Mouse (Mus musculus) urinary bladder, adult 2 months (tissue): Measurements from ENCODE around the gene Hist1h2bb. TPM values are rescaled to one million over a fixed set of nuclear protein-coding genes. Genes with fewer than 3 reads are reported as not detected.
"Not testable (repeated sequence)": the region's sequence is repeated elsewhere in the genome, so short reads cannot be mapped to it uniquely, and the experiment has no call there.

Experiments
- DNase-seq: peaks from one replicate; pipeline ENCODE4 v3.0.0; 2022; ENCODE audit warnings: low spot score
- polyA plus RNA-seq: library from polyadenylated mRNA; depleted of rRNA; stranded (reverse); fragments of >200 nt; gene quantifications from 2 replicates; pipeline ENCODE4 v1.2.3, GENCODE M21; 2012; rRNA removed

The Hist1h2bb gene
- polyA plus RNA-seq, 1 experiment, result 0.43 TPM

DNA sequence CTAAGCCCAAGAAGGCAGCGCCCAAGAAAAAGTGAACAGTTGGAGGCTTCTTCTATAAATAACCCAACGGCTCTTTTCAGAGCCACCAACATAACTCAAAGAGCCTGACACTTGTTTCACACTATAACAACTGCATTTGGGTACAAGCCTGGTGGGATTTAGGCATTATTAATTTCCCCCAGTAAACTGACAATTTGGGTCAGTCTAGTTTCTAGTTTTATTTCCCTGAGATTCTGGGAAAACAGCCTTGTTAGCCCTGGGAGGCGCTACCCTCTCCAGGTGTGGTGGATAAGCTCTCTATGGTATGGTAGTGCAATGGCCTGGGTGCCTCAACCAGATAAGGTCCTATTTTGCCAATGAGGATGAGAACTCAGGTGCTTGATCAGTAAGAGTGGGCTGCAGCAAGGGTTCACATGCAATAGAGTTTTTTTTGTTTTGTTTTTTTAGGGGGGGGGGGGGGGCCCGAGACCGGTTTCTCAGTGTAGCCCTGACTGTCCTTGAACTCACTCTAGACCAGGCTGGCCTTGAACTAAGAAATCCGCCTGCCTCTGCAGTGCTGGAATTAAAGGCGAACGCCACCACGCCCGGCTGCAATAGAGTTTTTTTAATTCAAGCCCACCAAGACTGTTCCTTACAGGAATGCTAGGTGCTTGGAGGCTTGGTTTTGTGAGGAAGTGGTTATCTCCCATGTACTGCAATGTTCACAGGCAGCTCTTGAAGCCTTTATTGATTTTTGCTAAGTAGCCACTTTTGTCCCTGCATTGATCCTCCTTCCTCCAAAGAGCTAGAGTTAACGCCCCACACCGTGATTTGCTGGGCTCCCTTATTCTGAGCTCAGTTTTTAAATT is 18.0 kb downstream of the Hist1h2bb start:
- no peak for DNase-seq

DNA sequence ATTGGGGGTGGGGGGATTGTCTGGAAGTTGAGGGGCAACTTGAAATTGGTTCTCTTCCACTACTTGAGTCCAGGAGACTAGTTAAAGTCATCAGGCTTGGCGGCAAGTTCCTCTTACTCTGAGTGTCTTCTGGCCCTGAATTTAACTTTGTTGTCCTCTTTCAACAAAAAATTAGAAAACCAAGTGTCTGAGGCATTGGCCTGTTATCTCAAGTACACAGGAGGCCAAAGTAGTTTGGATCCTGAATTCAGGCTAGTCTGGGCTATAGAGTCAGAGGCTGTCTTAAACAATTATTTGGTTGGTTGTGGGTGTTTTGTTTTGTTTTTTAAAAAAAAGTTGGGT is 18.6 kb downstream of the Hist1h2bb start:
- DNase-seq, result no peak

DNA sequence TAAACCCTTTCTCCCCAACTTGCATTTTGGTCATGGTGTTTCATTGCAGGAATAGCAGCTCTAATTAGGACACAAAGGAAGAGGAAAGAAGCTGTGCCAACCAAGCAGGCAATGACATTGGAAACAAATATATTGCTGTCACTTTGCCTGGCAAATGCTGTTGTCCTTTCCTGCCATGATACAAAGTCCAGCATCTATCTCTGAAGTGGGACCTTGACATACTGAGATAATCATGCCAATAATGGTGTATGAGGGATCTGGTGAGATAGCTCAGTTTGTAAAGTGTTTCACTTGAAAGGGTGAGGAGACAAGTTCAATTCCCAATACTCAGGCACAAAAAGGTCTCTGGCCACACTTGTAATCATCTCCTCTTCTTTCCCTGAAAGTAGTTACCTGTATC is 20.2 kb downstream of the Hist1h2bb start:
- no peak for DNase-seq

DNA sequence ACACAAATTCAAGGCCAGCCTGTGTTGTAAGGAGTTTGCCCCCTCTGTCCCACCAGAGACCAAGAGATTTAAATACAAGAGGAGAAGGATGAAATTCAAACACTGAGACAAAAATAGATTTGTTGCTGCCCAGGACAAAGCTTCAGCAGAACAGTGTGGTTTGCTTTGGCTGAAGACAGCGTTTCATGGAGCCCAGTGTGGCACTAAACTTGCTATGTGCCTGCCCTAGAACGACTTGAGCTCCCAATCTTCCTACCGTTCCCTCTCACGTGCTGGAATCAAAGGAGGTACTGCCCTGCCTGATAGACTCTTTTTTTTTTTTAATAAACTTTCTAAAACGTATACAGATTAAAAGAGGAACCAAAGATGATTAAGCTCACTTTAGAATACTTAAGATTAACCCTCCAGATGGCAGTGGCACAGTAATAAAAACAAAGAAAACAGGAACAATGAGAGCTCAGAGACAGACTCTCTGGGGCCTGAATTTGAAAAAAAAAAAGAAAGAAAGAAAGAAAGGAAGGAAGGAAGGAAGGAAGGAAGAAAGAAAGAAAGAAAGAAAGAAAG is 22.4 kb downstream of the Hist1h2bb start:
- DNase-seq, result no peak

DNA sequence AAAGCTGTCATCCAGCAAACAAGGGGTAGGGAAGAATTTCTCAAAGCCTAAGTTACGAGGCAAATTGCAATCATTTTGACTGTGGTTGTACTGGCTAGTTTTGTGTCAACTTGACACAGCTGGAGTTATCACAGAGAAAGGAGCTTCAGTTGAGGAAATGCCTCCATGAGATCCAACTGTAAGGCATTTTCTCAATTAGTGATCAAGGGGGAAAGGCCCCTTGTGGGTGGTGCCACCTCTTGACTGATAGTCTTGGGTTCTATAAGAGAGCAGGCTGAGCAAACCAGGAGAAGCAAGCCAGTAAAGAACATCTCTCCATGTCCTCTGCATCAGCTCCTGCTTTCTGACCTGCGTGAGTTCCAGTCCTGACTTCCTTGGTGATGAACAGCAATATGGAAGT is 23.1 kb downstream of the Hist1h2bb start, which contains the start of gene Trim38:
Trim38 (plus strand) TSS at position 301 of the 400 bp plus-strand sequence.
- not testable (repeated sequence) for DNase-seq

DNA sequence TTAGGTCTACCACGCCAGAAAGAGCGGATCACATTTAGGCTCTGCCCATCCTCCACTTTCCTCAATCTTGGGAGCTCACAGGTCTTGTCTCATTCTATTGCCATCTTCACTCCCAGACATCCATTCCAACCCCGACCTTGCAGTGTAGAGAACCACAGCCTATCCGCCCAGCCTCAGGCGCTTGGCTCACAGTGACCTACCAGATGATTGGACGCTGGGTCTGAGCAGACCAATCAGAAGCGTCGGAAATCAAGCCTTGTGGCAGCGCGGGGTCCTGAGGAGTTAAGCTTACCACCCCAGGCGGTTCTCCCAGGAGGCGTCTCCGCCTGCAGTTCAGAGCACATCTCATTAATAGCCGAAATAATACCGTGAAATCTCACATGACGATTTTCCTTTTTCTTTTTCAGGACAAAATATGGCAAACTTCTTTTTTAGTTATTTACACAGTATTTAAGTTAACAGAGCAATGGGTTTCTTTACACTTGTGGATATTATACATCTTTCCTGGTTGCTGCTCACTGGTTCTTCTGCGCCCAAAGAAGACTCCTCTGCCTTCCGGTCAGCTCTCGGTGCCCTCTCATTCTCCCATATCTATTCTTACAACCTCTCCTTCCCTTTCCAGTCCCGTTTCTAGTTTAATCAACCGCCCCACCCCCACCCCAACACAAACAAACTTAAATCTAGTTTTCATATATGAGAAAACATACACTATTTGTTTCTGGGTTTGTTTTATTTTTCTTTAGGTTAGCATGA is 26.2 kb downstream of the Hist1h2bb start:
- no peak for DNase-seq

DNA sequence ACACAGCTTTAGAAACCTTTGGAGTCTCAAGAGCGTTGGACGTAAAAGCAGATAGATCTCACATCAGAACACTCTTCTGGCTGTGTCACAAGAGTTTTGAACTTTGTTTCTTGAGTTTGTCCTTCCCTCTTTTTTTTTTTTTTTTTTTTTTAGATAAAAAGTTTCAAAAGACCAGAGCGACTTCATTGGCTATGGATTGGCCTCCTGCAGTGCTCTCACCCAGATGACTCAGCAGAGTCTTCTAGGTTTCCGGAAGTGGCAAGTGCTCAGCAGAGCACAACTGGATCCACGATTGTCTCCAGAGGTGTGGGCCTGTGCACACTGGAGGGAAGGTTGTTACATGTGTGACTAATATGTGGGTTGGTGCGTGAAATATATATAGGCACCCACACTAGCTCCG is 31.8 kb downstream of the Hist1h2bb start:
- DNase-seq, result no peak

DNA sequence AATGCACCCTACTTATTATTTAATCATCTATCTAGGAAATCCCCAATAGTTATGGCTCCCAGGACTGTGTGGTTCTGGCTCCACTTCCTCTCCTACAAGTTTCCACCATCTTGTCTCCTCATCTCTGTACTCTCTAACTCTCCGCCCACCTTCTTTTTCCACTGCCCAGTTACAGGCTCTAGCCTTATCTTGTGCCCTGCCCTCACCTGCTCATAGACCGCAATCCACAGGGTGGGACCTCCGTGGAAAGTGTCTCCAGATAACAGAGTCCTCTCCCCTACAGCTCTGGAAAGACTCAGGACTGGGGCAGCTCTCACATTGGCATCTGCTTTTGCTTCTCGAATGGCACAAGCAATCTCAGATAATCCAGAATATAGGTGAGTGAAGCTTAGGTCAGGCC is 32.5 kb downstream of the Hist1h2bb start:
- no peak for DNase-seq

DNA sequence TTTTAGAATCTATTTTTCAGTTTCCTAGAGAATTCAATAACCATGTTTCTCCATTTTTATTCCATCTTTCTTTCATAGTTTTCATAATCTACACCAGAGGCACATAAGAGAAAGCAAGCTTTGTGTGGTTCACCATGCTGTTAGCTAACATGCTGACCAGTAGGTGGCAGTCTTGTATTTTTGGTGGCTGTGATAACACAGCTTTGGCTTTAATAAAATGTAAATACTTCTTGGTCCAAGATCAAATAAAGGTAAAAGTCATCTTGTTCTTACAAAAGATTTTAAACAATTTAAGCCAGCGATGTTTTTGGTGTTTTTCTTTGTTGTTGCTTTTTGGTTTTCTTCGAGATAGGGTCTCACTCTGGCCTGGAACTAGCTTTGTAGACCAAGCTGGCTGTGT is 46.0 kb downstream of the Hist1h2bb start:
- DNase-seq, result no peak

Other genes starting within 250 kb of the Hist1h2bb start
- gene Hist1h4h, start 215.7 kb upstream of the Hist1h2bb start, polyA plus RNA-seq, result 27.8 and 30.5 TPM in 2 replicates
- 1.3 and 5.2 TPM in 2 replicates for gene Hist1h2af, start 212.8 kb upstream of the Hist1h2bb start, polyA plus RNA-seq
- gene Hist1h3g, start 211.3 kb upstream of the Hist1h2bb start, polyA plus RNA-seq, result 0.40 and 0.90 TPM in 2 replicates
- gene Hist1h2bh, start 203.3 kb upstream of the Hist1h2bb start, polyA plus RNA-seq, result 0.60 and 0.69 TPM in 2 replicates
- 0.44 and 0.78 TPM in 2 replicates for gene Hist1h3f, start 202.7 kb upstream of the Hist1h2bb start, polyA plus RNA-seq
- 0.26 and 0.78 TPM in 2 replicates for gene Hist1h4f, start 195.1 kb upstream of the Hist1h2bb start, polyA plus RNA-seq
- gene Hist1h1d, start 193.5 kb upstream of the Hist1h2bb start, polyA plus RNA-seq, result 0.62 and 0.90 TPM in 2 replicates
- gene Hist1h3e, start 184.4 kb upstream of the Hist1h2bb start, polyA plus RNA-seq, result 0.83 and 1.6 TPM in 2 replicates
- 0.15 and 0.53 TPM in 2 replicates for gene Hist1h2ae, start 175.5 kb upstream of the Hist1h2bb start, polyA plus RNA-seq
- 7.4 and 9.9 TPM in 2 replicates for gene Hist1h2bg, start 175.3 kb upstream of the Hist1h2bb start, polyA plus RNA-seq
- gene Hist1h2bf, start 172.5 kb upstream of the Hist1h2bb start, polyA plus RNA-seq, result 0.75 TPM in 1 of 2 replicates, not detected in the other
- gene Hist1h2ad, start 172.4 kb upstream of the Hist1h2bb start, polyA plus RNA-seq, result 1.6 and 1.9 TPM in 2 replicates
- 2.5 and 2.6 TPM in 2 replicates for gene Hist1h3d, start 171.0 kb upstream of the Hist1h2bb start, polyA plus RNA-seq
- 0.47 and 3.4 TPM in 2 replicates for gene Hist1h4d, start 165.1 kb upstream of the Hist1h2bb start, polyA plus RNA-seq
- 2.6 and 3.4 TPM in 2 replicates for gene Hist1h2be, start 125.6 kb upstream of the Hist1h2bb start, polyA plus RNA-seq
- gene Hist1h1e, start 124.2 kb upstream of the Hist1h2bb start, polyA plus RNA-seq, result 1.1 and 2.4 TPM in 2 replicates
- 0.45 and 0.86 TPM in 2 replicates for gene Hist1h2ac, start 62.8 kb upstream of the Hist1h2bb start, polyA plus RNA-seq
- 193 and 203 TPM in 2 replicates for gene Hist1h2bc, start 62.5 kb upstream of the Hist1h2bb start, polyA plus RNA-seq
- gene Hist1h1t, start 50.9 kb upstream of the Hist1h2bb start, polyA plus RNA-seq, result not detected in 2 replicates
- 0.47 and 1.7 TPM in 2 replicates for gene Hist1h4c, start 48.3 kb upstream of the Hist1h2bb start, polyA plus RNA-seq
- gene Hfe, start 35.9 kb upstream of the Hist1h2bb start, polyA plus RNA-seq, result 13.8 and 14.8 TPM in 2 replicates
- 125 and 170 TPM in 2 replicates for gene Hist1h1c, start 7.9 kb upstream of the Hist1h2bb start, polyA plus RNA-seq
- gene Hist1h3c, start 1.1 kb upstream of the Hist1h2bb start, polyA plus RNA-seq, result 0.48 and 0.84 TPM in 2 replicates
- gene Hist1h2ab, start 4.4 kb downstream of the Hist1h2bb start, polyA plus RNA-seq, result 0.60 TPM in 1 of 2 replicates, not detected in the other
- 0.48 and 0.52 TPM in 2 replicates for gene Hist1h3b, start 5.5 kb downstream of the Hist1h2bb start, polyA plus RNA-seq
- 0.75 and 0.94 TPM in 2 replicates for gene Hist1h4b, start 10.3 kb downstream of the Hist1h2bb start, polyA plus RNA-seq
- 0.48 and 1.2 TPM in 2 replicates for gene Hist1h4a, start 14.5 kb downstream of the Hist1h2bb start, polyA plus RNA-seq
- gene Hist1h3a, start 15.7 kb downstream of the Hist1h2bb start, polyA plus RNA-seq, result 0.34 and 0.66 TPM in 2 replicates
- not detected in 2 replicates for gene Hist1h1a, start 16.9 kb downstream of the Hist1h2bb start, polyA plus RNA-seq
- 0.25 and 0.36 TPM in 2 replicates for gene Trim38, start 23.2 kb downstream of the Hist1h2bb start, polyA plus RNA-seq
- not detected in 2 replicates for gene Slc17a2, start 60.3 kb downstream of the Hist1h2bb start, polyA plus RNA-seq
- gene Slc17a3, start 92.7 kb downstream of the Hist1h2bb start, polyA plus RNA-seq, result not detected in 2 replicates
- gene Slc17a1, start 121.0 kb downstream of the Hist1h2bb start, polyA plus RNA-seq, result not detected in 2 replicates
- gene Slc17a4, start 168.3 kb downstream of the Hist1h2bb start, polyA plus RNA-seq, result 0.04 and 0.06 TPM in 2 replicates
- gene Hist1h2ba, start 187.4 kb downstream of the Hist1h2bb start, polyA plus RNA-seq, result not detected in 2 replicates
- not detected in 2 replicates for gene Hist1h2aa, start 187.7 kb downstream of the Hist1h2bb start, polyA plus RNA-seq
- not detected in 2 replicates for gene Scgn, start 244.5 kb downstream of the Hist1h2bb start, polyA plus RNA-seq